ENCODE assay signal across 11 mouse cellular contexts in genomic region chr5:137511706-137512105, GRCm38 (mm10). TPM values are rescaled to one million over a fixed set of nuclear protein-coding genes. Genes with fewer than 3 reads are reported as not detected.
DNase-seq lines count a peak whose midpoint lies in the region; ATAC-seq and TF ChIP-seq lines count a peak whose summit lies in the region.
"Had no signal": no experiment of that assay in that cellular context is flagged by ENCODE, and none has a peak within 500 bp of the region (broad histone marks: within the 10 kb centered on the region; RNA-seq: fewer than 3 reads in every experiment).

No protein-coding gene starts in this region.

- H3K36me3 ChIP-seq in lung, embryonic 14.5 days (ENCODE audit: insufficient read depth) = peaks cover 8% of the 10 kb centered on the region
- H3K36me3 ChIP-seq in intestine, embryonic 16.5 days (ENCODE audit: control insufficient read depth, insufficient read depth, low read length) = no peaks in the 10 kb centered on the region
- H3K36me3 ChIP-seq in neural tube, embryonic 13.5 days = 0 out of 2 replicates have a peak, but pooled peaks cover 7% of the 10 kb centered on the region

- H3K4me1 ChIP-seq in lung, embryonic 14.5 days (ENCODE audit: insufficient read depth) = 0 out of 2 replicates have a peak, but pooled peaks cover 10% of the 10 kb centered on the region
- H3K4me1 ChIP-seq in intestine, embryonic 16.5 days (ENCODE audit: control insufficient read depth, insufficient read depth, low read length) = peaks cover 27% of the 10 kb centered on the region
- H3K4me1 ChIP-seq in neural tube, embryonic 13.5 days (replicated peaks) = peaks cover 54% of the 10 kb centered on the region

- no peaks in the 10 kb centered on the region for H3K9me3 ChIP-seq in lung, embryonic 14.5 days (ENCODE audit: low read depth, low read length)
- H3K9me3 ChIP-seq in intestine, embryonic 16.5 days (ENCODE audit: control insufficient read depth, low read length) = no peaks in the 10 kb centered on the region
- H3K9me3 ChIP-seq in neural tube, embryonic 13.5 days = no peaks in the 10 kb centered on the region

- H3K27ac ChIP-seq in lung, embryonic 14.5 days (ENCODE audit: low read depth) = no peak overlapping the region
- no peak overlapping the region for H3K27ac ChIP-seq in intestine, embryonic 16.5 days (ENCODE audit: low read length)
- H3K27ac ChIP-seq in neural tube, embryonic 13.5 days (replicated peaks) = peak overlapping the region; percentile 92

- H3K9ac ChIP-seq in lung, embryonic 14.5 days = peak overlapping the region; percentile 98; the same call in 1 of the 2 replicates
- H3K9ac ChIP-seq in intestine, embryonic 16.5 days (ENCODE audit: low read depth, low read length) = peak overlapping the region; percentile 99; the same call in 1 of the 2 replicates
- peak overlapping the region; percentile 100 for H3K9ac ChIP-seq in neural tube, embryonic 13.5 days

- ATAC-seq in lung, embryonic 14.5 days (ENCODE audit: insufficient read depth) = no peak
- ATAC-seq in intestine, embryonic 16.5 days = no peak
- no peak for ATAC-seq in neural tube, embryonic 13.5 days (ENCODE audit: low read depth)

- H3K27me3 ChIP-seq in lung, embryonic 14.5 days (ENCODE audit: insufficient read depth, low read length) = no peaks in the 10 kb centered on the region
- no peaks in the 10 kb centered on the region for H3K27me3 ChIP-seq in intestine, embryonic 16.5 days (replicated peaks; ENCODE audit: control insufficient read depth, insufficient read depth, low read length)
- H3K27me3 ChIP-seq in neural tube, embryonic 13.5 days = no peaks in the 10 kb centered on the region

- WGBS in lung, embryonic 14.5 days = 59% methylated on average over 3 of the region's 3 CpGs
- 48% methylated on average over 3 of the region's 3 CpGs for WGBS in intestine, embryonic 16.5 days
- WGBS in neural tube, embryonic 13.5 days = 57% methylated on average over 3 of the region's 3 CpGs

- DNase-seq in adrenal gland, adult (ENCODE audit: inconsistent age in 2 of 2, low spot score in 1 of 2) = peak; percentile 14 to 31
- DNase-seq in adrenal gland, postnatal 4 days (ENCODE audit: low spot score in 2 of 2) = no peak
- DNase-seq in lung, embryonic 14.5 days = no peak
- no peak for DNase-seq in lung, postnatal 4 days
- no peak for DNase-seq in gastrocnemius, postnatal 25 days
- no peak for DNase-seq in spleen, postnatal 4 days (ENCODE audit: low spot score in 2 of 2)
- DNase-seq: spleen, adult 18-20 months had no signal

- H3K4me3 ChIP-seq in lung, embryonic 14.5 days (ENCODE audit: low read depth, low read length) = peak overlapping the region; percentile 95
- H3K4me3 ChIP-seq in intestine, embryonic 16.5 days (ENCODE audit: low read length) = peak overlapping the region; percentile 95
- H3K4me3 ChIP-seq in neural tube, embryonic 13.5 days = peak overlapping the region; percentile 98

- no peak for TF ChIP-seq CTCF in lung, embryonic 14.5 days (IDR thresholded peaks at IDR 0.05; ENCODE audit: low read depth)

- H3K4me2 ChIP-seq in lung, embryonic 14.5 days = peak overlapping the region; percentile 89
- H3K4me2 ChIP-seq in intestine, embryonic 16.5 days (ENCODE audit: low read depth, low read length) = peak overlapping the region; percentile 87
- H3K4me2 ChIP-seq in neural tube, embryonic 13.5 days = peak overlapping the region; percentile 83

RNA-seq across cellular contexts. Expression of gene Gigyf1, which starts 6.6 kb away (rescaled TPM):
- 10 to 100 TPM; 65.1 to 69.2 TPM for total RNA-seq in adrenal gland, postnatal 4 days (2021)
- 11.1 and 11.6 TPM in 2 replicates for polyA plus RNA-seq in lung, embryonic 14.5 days (2014; fragmentation: Nextera tagmentation; extraction: Ambion mirVana)
- polyA plus RNA-seq in intestine, embryonic 16.5 days (2015; fragmentation: Nextera tagmentation; extraction: Ambion mirVana) = 7.4 and 7.8 TPM in 2 replicates
- polyA plus RNA-seq in neural tube, embryonic 13.5 days (2015; fragmentation: Nextera tagmentation; extraction: Ambion mirVana) = 16.9 and 17.3 TPM in 2 replicates
- total RNA-seq in gastrocnemius, postnatal 25 days (2021) = 10 to 100 TPM; 15.2 to 17.5 TPM

RNA-seq across cellular contexts. Expression of gene Pop7, which starts 9.4 kb away (rescaled TPM):
- 10 to 100 TPM; 26.5 to 26.9 TPM for total RNA-seq in adrenal gland, postnatal 4 days (2021)
- 54.3 and 58.4 TPM in 2 replicates for polyA plus RNA-seq in lung, embryonic 14.5 days (2014; fragmentation: Nextera tagmentation; extraction: Ambion mirVana)
- 58.6 and 62.1 TPM in 2 replicates for polyA plus RNA-seq in intestine, embryonic 16.5 days (2015; fragmentation: Nextera tagmentation; extraction: Ambion mirVana)
- polyA plus RNA-seq in neural tube, embryonic 13.5 days (2015; fragmentation: Nextera tagmentation; extraction: Ambion mirVana) = 79.7 and 80.1 TPM in 2 replicates
- 1 to 10 TPM; 9.7 to 9.9 TPM for total RNA-seq in gastrocnemius, postnatal 25 days (2021)

RNA-seq across cellular contexts. Expression of gene Epo, which starts 21.3 kb away (rescaled TPM):
- total RNA-seq in adrenal gland, postnatal 4 days (2021) = not detected
- polyA plus RNA-seq in lung, embryonic 14.5 days (2014; fragmentation: Nextera tagmentation; extraction: Ambion mirVana) = 0.37 and 0.38 TPM in 2 replicates
- polyA plus RNA-seq in intestine, embryonic 16.5 days (2015; fragmentation: Nextera tagmentation; extraction: Ambion mirVana) = 0.20 and 0.40 TPM in 2 replicates
- polyA plus RNA-seq in neural tube, embryonic 13.5 days (2015; fragmentation: Nextera tagmentation; extraction: Ambion mirVana) = not detected in 2 replicates
- not detected for total RNA-seq in gastrocnemius, postnatal 25 days (2021)
- total RNA-seq: layer of hippocampus, postnatal 10 days had no signal
- polyA plus RNA-seq: brain, embryonic 14.5 days had no signal

RNA-seq across cellular contexts. Expression of gene Gnb2, which starts 21.6 kb away (rescaled TPM):
- total RNA-seq in adrenal gland, postnatal 4 days (2021) = 100 to 1,000 TPM; 771 to 773 TPM
- 411 and 440 TPM in 2 replicates for polyA plus RNA-seq in lung, embryonic 14.5 days (2014; fragmentation: Nextera tagmentation; extraction: Ambion mirVana)
- polyA plus RNA-seq in intestine, embryonic 16.5 days (2015; fragmentation: Nextera tagmentation; extraction: Ambion mirVana) = 354 and 363 TPM in 2 replicates
- polyA plus RNA-seq in neural tube, embryonic 13.5 days (2015; fragmentation: Nextera tagmentation; extraction: Ambion mirVana) = 486 and 510 TPM in 2 replicates
- 100 to 1,000 TPM; 129 to 130 TPM for total RNA-seq in gastrocnemius, postnatal 25 days (2021)

RNA-seq across cellular contexts. Expression of gene Zan, which starts 34.8 kb away (rescaled TPM):
- under 1 TPM; 0.20 to 0.36 TPM for total RNA-seq in adrenal gland, postnatal 4 days (2021)
- polyA plus RNA-seq in lung, embryonic 14.5 days (2014; fragmentation: Nextera tagmentation; extraction: Ambion mirVana) = 0.18 and 0.24 TPM in 2 replicates
- 0.89 and 0.92 TPM in 2 replicates for polyA plus RNA-seq in intestine, embryonic 16.5 days (2015; fragmentation: Nextera tagmentation; extraction: Ambion mirVana)
- polyA plus RNA-seq in neural tube, embryonic 13.5 days (2015; fragmentation: Nextera tagmentation; extraction: Ambion mirVana) = 0.06 and 0.08 TPM in 2 replicates
- total RNA-seq in gastrocnemius, postnatal 25 days (2021) = under 1 TPM in 1 of 2 experiments, not detected in 1; 0.08 TPM

Comparison
In these comparisons a context has a peak if more than half of its experiments do, and no peak if none do; other contexts are left out.
1. DNase-seq: peak in adrenal gland, adult (2 of 2); none in adrenal gland, postnatal 4 days (0 of 2), lung, embryonic 14.5 days (single experiment), lung, postnatal 4 days (0 of 2), gastrocnemius, postnatal 25 days (single experiment) and spleen, postnatal 4 days (0 of 2).
2. Peak in every context shown above with its lines, with median percentiles within 50 percentile points of each other: H3K4me2 ChIP-seq, H3K4me3 ChIP-seq and H3K9ac ChIP-seq.